Mouse (Mus musculus) forebrain, embryonic 10.5 days (tissue): ENCODE results near the gene Foxa3. TPM values are rescaled to one million over a fixed set of nuclear protein-coding genes. Genes with fewer than 3 reads are reported as not detected.
A peak's percentile ranks its signal among the peaks of the same experiment; 100 is the strongest.

ENCODE experiments used
- DNase-seq: peaks from one replicate; pipeline ENCODE4 v3.0.0-alpha.2; 2017; ENCODE audit warnings: low spot score; ENCODE audit errors: extremely low spot score
- H3K27ac ChIP-seq: fragments of 300-500 bp; sonication (generic); 2 replicates; pipeline ENCODE4 v1.5.1; 2016; ENCODE audit warnings: mild to moderate bottlenecking
- H3K27me3 ChIP-seq: fragments of 300-500 bp; sonication (generic); 2 replicates; pipeline ENCODE4 v1.6.1; 2016; ENCODE audit warnings: mild to moderate bottlenecking; ENCODE audit not compliant: poor library complexity, severe bottlenecking
- H3K36me3 ChIP-seq: fragments of 300-500 bp; sonication (generic); replicated peaks from 2 replicates; pipeline ENCODE4 v1.6.1; 2016; ENCODE audit warnings: mild to moderate bottlenecking, moderate library complexity
- H3K4me1 ChIP-seq: fragments of 300-500 bp; sonication (generic); 2 replicates; pipeline ENCODE4 v1.6.1; 2016
- H3K4me3 ChIP-seq: fragments of 300-500 bp; sonication (generic); 2 replicates; pipeline ENCODE4 v1.5.1; 2016; ENCODE audit warnings: mild to moderate bottlenecking, moderate library complexity
- H3K9me3 ChIP-seq: fragments of 300-500 bp; sonication (generic); 2 replicates; pipeline ENCODE4 v1.6.1; 2016; ENCODE audit warnings: mild to moderate bottlenecking, moderate library complexity
- WGBS: fragments of 180-500 bp; shearing (Covaris S2); methylation state at CpG from one replicate; pipeline ENCODE4 v1.1.7; 2016; 5-methylcytosine and 5-hydroxymethylcytosine counted together
- polyA plus RNA-seq: library from polyadenylated mRNA; unstranded; fragments of >200 nt; fragmentation: Nextera tagmentation; extraction: Ambion mirVana; gene quantifications from 2 replicates; pipeline ENCODE4 v1.2.1, GENCODE M21; 2016

The Foxa3 gene
- polyA plus RNA-seq, 1 experiment from 2014 or later = not detected

- DNase-seq = no peak
- no peak overlapping the region for H3K4me3 ChIP-seq
- H3K4me1 ChIP-seq = peaks cover 29% of the 10 kb centered on the region
- no peaks in the 10 kb centered on the region for H3K9me3 ChIP-seq
- peaks cover 42% of the 10 kb centered on the region for H3K27me3 ChIP-seq
- H3K27ac ChIP-seq = no peak overlapping the region
- WGBS = 71% methylated on average over 18 of the region's 18 CpGs
- H3K36me3 ChIP-seq = no peaks in the 10 kb centered on the region
Observed at GRCm38 (mm10) chr7:19022189-19022958, 964 bp downstream of the Foxa3 start.

GRCm38 (mm10) chr7:19021048-19021447 is 2.3 kb downstream of the Foxa3 start:
- H3K4me1 ChIP-seq = peaks cover 23% of the 10 kb centered on the region
- no peak overlapping the region for H3K27ac ChIP-seq
- H3K4me3 ChIP-seq = no peak overlapping the region
- 28% methylated on average over 8 of the region's 8 CpGs for WGBS
- DNase-seq = no peak
- no peaks in the 10 kb centered on the region for H3K9me3 ChIP-seq
- no peaks in the 10 kb centered on the region for H3K36me3 ChIP-seq
- H3K27me3 ChIP-seq = peaks cover 42% of the 10 kb centered on the region

- Histone ChIP-seq H3K9me3 (no peaks in the 10 kb centered on the region; the same call in 1 of the 2 replicates), H3K27ac (no peak overlapping the region), H3K4me3 (no peak overlapping the region), H3K27me3 (peaks cover 34% of the 10 kb centered on the region), H3K4me1 (peaks cover 4% of the 10 kb centered on the region), H3K36me3 (no peaks in the 10 kb centered on the region)
- 88% methylated on average over 7 of the region's 7 CpGs for WGBS
- no peak for DNase-seq
Observed at GRCm38 (mm10) chr7:19017909-19018308, 5.4 kb downstream of the Foxa3 start.

- no peak for DNase-seq
- WGBS = 89% methylated on average over 4 of the region's 4 CpGs
- H3K27me3 ChIP-seq = peaks cover 15% of the 10 kb centered on the region
- no peaks in the 10 kb centered on the region for H3K36me3 ChIP-seq
- H3K9me3 ChIP-seq = no peaks in the 10 kb centered on the region; the same call in 1 of the 2 replicates
- no peak overlapping the region for H3K4me3 ChIP-seq
- no peak overlapping the region for H3K27ac ChIP-seq
- peaks cover 19% of the 10 kb centered on the region for H3K4me1 ChIP-seq
Observed at GRCm38 (mm10) chr7:19016042-19016441, 7.3 kb downstream of the Foxa3 start.

- H3K36me3 ChIP-seq = no peaks in the 10 kb centered on the region
- no peak overlapping the region for H3K27ac ChIP-seq
- H3K4me3 ChIP-seq = no peak overlapping the region
- peaks cover 20% of the 10 kb centered on the region for H3K4me1 ChIP-seq
- no peaks in the 10 kb centered on the region; the same call in 1 of the 2 replicates for H3K9me3 ChIP-seq
- no peak for DNase-seq
- H3K27me3 ChIP-seq = 0 out of 2 replicates have a peak, but pooled peaks cover 3% of the 10 kb centered on the region
- WGBS = 64% methylated on average over 15 of the region's 15 CpGs
Observed at GRCm38 (mm10) chr7:19014452-19014851, 8.9 kb downstream of the Foxa3 start.

GRCm38 (mm10) chr7:19012882-19013281 is 10.5 kb downstream of the Foxa3 start:
- Histone ChIP-seq H3K36me3 (peaks cover 3% of the 10 kb centered on the region; the same call in 1 of the 2 replicates), H3K4me1 (peaks cover 24% of the 10 kb centered on the region), H3K4me3 (no peak overlapping the region), H3K9me3 (no peaks in the 10 kb centered on the region; the same call in 1 of the 2 replicates), H3K27me3 (0 out of 2 replicates have a peak, but pooled peaks cover 3% of the 10 kb centered on the region), H3K27ac (no peak overlapping the region)
- WGBS = 50% methylated on average over 2 of the region's 2 CpGs
- DNase-seq = no peak

- Histone ChIP-seq H3K27ac (peak overlapping the region; percentile 86), H3K27me3 (0 out of 2 replicates have a peak, but pooled peaks cover 3% of the 10 kb centered on the region), H3K4me3 (peak overlapping the region; percentile 51), H3K9me3 (no peaks in the 10 kb centered on the region; the same call in 1 of the 2 replicates), H3K4me1 (peaks cover 32% of the 10 kb centered on the region), H3K36me3 (peaks cover 11% of the 10 kb centered on the region)
- peak; percentile 42 for DNase-seq
- whole genome bisulfite sequencing = 2% methylated on average over 31 of the region's 31 CpGs
Observed at GRCm38 (mm10) chr7:19012025-19012621, 11.2 kb downstream of the Foxa3 start.

- Histone ChIP-seq H3K36me3 (peaks cover 25% of the 10 kb centered on the region), H3K27me3 (0 out of 2 replicates have a peak, but pooled peaks cover 3% of the 10 kb centered on the region), H3K9me3 (no peaks in the 10 kb centered on the region; the same call in 1 of the 2 replicates), H3K4me1 (peaks cover 47% of the 10 kb centered on the region), H3K4me3 (no peak overlapping the region), H3K27ac (no peak overlapping the region)
- DNase-seq = no peak
- WGBS = 83% methylated on average over 7 of the region's 7 CpGs
Observed at GRCm38 (mm10) chr7:19010581-19010980, 12.8 kb downstream of the Foxa3 start.

- no peak overlapping the region for H3K27ac ChIP-seq
- no peak for DNase-seq
- peaks cover 35% of the 10 kb centered on the region for H3K36me3 ChIP-seq
- no peaks in the 10 kb centered on the region for H3K9me3 ChIP-seq
- WGBS = 79% methylated on average over 13 of the region's 13 CpGs
- 0 out of 2 replicates have a peak overlapping the region, but pooled peaks have one; percentile 18 for H3K4me3 ChIP-seq
- H3K27me3 ChIP-seq = no peaks in the 10 kb centered on the region
- H3K4me1 ChIP-seq = peaks cover 61% of the 10 kb centered on the region
Observed at GRCm38 (mm10) chr7:19007026-19007977, 16.0 kb downstream of the Foxa3 start.

- peaks cover 35% of the 10 kb centered on the region for H3K36me3 ChIP-seq
- peaks cover 59% of the 10 kb centered on the region for H3K4me1 ChIP-seq
- H3K9me3 ChIP-seq = no peaks in the 10 kb centered on the region
- WGBS = 7% methylated on average over 12 of the region's 12 CpGs
- H3K27ac ChIP-seq = no peak overlapping the region
- peak; percentile 83 for DNase-seq
- H3K27me3 ChIP-seq = no peaks in the 10 kb centered on the region
- H3K4me3 ChIP-seq = peak overlapping the region; percentile 85; the same call in 1 of the 2 replicates
Observed at GRCm38 (mm10) chr7:19006476-19006875, 16.9 kb downstream of the Foxa3 start.

- peak overlapping the region; percentile 85 for H3K4me3 ChIP-seq
- peaks cover 38% of the 10 kb centered on the region for H3K36me3 ChIP-seq
- 84% methylated on average over 34 of the region's 34 CpGs for WGBS
- DNase-seq = no peak
- H3K9me3 ChIP-seq = no peaks in the 10 kb centered on the region
- H3K27ac ChIP-seq = 0 out of 2 replicates have a peak overlapping the region, but pooled peaks have one; percentile 8
- H3K4me1 ChIP-seq = peaks cover 68% of the 10 kb centered on the region
- no peaks in the 10 kb centered on the region for H3K27me3 ChIP-seq
Observed at GRCm38 (mm10) chr7:19005417-19006121, 17.8 kb downstream of the Foxa3 start.
